Mouse (Mus musculus): ENCODE measurements around the gene Sema4d. TPM values are rescaled to one million over a fixed set of nuclear protein-coding genes. Genes with fewer than 3 reads are reported as not detected.

Gene Sema4d
- polyA plus RNA-seq, 1 experiment from 2014 or later: 5.4 TPM

GRCm38 (mm10) chr13:51759256-51759987 is 34.1 kb downstream of the Sema4d start:
- Histone ChIP-seq H3K27me3 (no peaks in the 10 kb centered on the region), H3K4me2 (no peak overlapping the region), H3K27ac (no peak overlapping the region), H3K4me3 (replicated peaks) (no peak overlapping the region), H3K9ac (replicated peaks) (no peak overlapping the region), H3K4me1 (replicated peaks) (peaks cover 53% of the 10 kb centered on the region), H3K36me3 (no peaks in the 10 kb centered on the region), H3K9me3 (no peaks in the 10 kb centered on the region)
- ATAC-seq (ENCODE audit: insufficient number of reproducible peaks, insufficient read depth, low FRiP score, low TSS enrichment, low read depth): no peak
- WGBS: 92% methylated on average over 6 of the region's 6 CpGs

- WGBS: 60% methylated on average over 9 of the region's 9 CpGs
- no peaks in the 10 kb centered on the region for H3K36me3 ChIP-seq
- no peak overlapping the region for H3K9ac ChIP-seq (replicated peaks)
- H3K27ac ChIP-seq: peak overlapping the region; percentile 56
- H3K4me3 ChIP-seq (replicated peaks): no peak overlapping the region
- peaks cover 63% of the 10 kb centered on the region for H3K4me1 ChIP-seq (replicated peaks)
- no peak overlapping the region for H3K4me2 ChIP-seq
- H3K27me3 ChIP-seq: no peaks in the 10 kb centered on the region
- no peaks in the 10 kb centered on the region for H3K9me3 ChIP-seq
- peak; percentile 63 for ATAC-seq (ENCODE audit: insufficient number of reproducible peaks, insufficient read depth, low FRiP score, low TSS enrichment, low read depth)
Measured at GRCm38 (mm10) chr13:51758428-51758827, 35.1 kb downstream of the Sema4d start.

DNA sequence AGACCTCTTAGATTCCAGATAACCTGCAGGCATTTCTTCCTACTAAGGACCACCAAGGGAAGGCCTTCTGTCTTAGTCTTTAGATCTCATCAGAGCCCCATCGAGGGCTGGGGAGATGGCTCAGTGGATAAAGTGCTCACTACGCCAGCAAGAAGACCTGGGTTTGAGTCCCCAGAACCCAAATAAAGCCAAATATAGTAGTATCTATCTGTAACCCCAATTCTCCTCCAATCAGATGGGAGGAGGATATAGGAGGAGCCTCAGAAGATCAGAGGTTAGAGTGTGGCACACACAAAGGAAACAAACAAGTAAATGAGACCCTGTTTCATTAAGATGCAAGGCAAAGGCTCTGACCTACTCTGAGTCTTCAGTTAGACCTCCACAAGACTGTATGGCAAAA is 36.4 kb downstream of the Sema4d start:
- H3K27ac ChIP-seq: no peak overlapping the region
- WGBS: 50% methylated on average over 2 of the region's 2 CpGs
- no peak overlapping the region for H3K4me3 ChIP-seq (replicated peaks)
- H3K4me2 ChIP-seq: no peak overlapping the region
- no peaks in the 10 kb centered on the region for H3K27me3 ChIP-seq
- no peaks in the 10 kb centered on the region for H3K36me3 ChIP-seq
- peaks cover 73% of the 10 kb centered on the region for H3K4me1 ChIP-seq (replicated peaks)
- no peak overlapping the region for H3K9ac ChIP-seq (replicated peaks)
- ATAC-seq (ENCODE audit: insufficient number of reproducible peaks, insufficient read depth, low FRiP score, low TSS enrichment, low read depth): no peak
- no peaks in the 10 kb centered on the region for H3K9me3 ChIP-seq

DNA sequence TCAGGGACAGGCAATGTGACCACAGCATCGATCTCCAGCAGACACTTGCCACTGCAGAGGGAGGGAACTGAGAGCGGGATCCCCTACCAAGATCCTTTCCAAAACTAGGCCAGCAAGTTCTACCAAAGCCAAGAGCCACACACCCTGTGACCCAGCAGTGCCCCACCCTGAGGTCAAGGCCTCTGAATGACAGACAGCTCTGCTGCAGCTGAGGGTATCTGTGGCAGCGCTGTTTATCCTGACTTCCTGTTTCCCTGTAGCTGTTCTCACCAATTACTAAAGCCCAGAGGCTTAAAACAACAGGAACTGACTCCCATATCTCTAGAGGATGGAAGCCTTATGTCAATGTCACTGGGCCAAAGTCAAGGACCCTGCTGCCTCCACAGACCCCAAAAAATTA is 37.0 kb downstream of the Sema4d start:
- 54% methylated on average over 3 of the region's 3 CpGs for WGBS
- Histone ChIP-seq H3K9ac (replicated peaks) (no peak overlapping the region), H3K9me3 (no peaks in the 10 kb centered on the region), H3K4me3 (replicated peaks) (no peak overlapping the region), H3K27me3 (no peaks in the 10 kb centered on the region), H3K4me1 (replicated peaks) (peaks cover 73% of the 10 kb centered on the region), H3K4me2 (no peak overlapping the region), H3K36me3 (no peaks in the 10 kb centered on the region), H3K27ac (no peak overlapping the region)
- no peak for ATAC-seq (ENCODE audit: insufficient number of reproducible peaks, insufficient read depth, low FRiP score, low TSS enrichment, low read depth)

DNA sequence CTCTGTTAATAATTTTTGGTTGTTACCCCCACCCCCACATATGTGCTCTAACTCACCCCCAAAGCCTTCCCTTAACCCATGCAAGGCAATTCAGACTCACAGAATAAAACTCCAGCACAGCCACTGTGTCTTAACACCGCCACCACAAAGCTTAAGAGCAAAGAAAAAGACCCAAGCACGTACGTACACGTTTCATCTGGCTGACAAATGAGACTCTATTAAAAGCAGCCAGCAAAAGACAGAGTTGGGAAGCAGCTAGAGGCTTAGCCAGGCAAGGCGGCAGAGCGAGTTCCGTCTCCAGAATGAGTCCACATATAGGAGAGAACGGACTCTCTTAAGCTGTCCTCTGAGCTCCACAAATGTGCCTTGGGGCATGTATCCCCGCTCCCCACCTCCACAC is 37.5 kb downstream of the Sema4d start:
- Histone ChIP-seq H3K4me1 (replicated peaks) (peaks cover 68% of the 10 kb centered on the region), H3K9me3 (no peaks in the 10 kb centered on the region), H3K27ac (no peak overlapping the region), H3K4me3 (replicated peaks) (no peak overlapping the region), H3K27me3 (no peaks in the 10 kb centered on the region), H3K4me2 (no peak overlapping the region), H3K9ac (replicated peaks) (no peak overlapping the region), H3K36me3 (no peaks in the 10 kb centered on the region)
- no peak for ATAC-seq (ENCODE audit: insufficient number of reproducible peaks, insufficient read depth, low FRiP score, low TSS enrichment, low read depth)
- 63% methylated on average over 9 of the region's 9 CpGs for WGBS

DNA sequence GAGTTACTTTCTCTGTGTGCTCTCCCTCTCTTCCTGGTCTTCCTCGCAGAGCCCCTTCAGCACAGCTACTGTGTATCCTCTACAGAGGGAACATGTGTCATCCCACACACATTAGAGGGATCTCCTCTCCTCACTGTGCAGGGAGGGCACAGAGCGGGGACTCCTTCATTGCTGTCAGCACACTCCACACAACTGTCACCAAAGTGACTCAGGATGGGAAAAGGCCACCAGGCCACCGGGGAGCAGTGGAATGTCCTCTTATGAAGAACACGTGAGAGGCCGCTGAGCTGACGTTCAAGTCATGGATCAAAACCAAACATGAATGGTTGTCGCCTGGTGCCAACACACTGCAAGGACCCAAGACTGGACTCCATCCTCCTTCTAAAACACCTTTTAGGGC is 38.0 kb downstream of the Sema4d start:
- Histone ChIP-seq H3K4me1 (replicated peaks) (peaks cover 64% of the 10 kb centered on the region), H3K4me2 (no peak overlapping the region), H3K9ac (replicated peaks) (no peak overlapping the region), H3K27ac (no peak overlapping the region), H3K4me3 (replicated peaks) (no peak overlapping the region), H3K27me3 (no peaks in the 10 kb centered on the region), H3K9me3 (no peaks in the 10 kb centered on the region), H3K36me3 (no peaks in the 10 kb centered on the region)
- ATAC-seq (ENCODE audit: insufficient number of reproducible peaks, insufficient read depth, low FRiP score, low TSS enrichment, low read depth): no peak
- 88% methylated on average over 7 of the region's 7 CpGs for WGBS

DNA sequence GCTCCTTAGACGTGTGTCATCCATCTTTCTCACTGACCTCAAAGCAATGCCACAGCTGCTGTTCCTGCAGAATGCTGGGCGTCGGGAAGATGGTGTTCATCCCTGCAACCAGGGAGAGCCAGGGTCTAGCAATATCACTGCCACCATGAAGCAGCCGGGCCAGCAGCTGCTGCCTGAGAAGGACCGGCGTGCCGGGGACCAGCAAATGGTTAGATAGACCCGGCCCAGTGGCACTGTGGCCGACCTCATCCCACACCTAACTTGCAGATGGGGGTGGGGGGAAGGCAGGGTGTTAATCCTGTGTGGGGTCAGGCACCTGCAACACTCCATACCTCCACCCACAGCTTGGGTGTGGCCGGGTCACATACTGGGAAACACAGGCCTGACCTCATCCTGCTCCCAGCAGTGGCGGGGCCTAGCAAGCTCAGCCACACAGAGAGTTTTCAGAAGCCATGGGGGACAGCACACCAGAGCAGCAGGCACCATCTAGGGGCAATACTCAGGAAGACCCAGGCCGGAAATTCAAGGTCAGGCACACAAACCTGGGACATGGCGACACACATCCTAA is 38.9 kb downstream of the Sema4d start:
- Histone ChIP-seq H3K4me1 (replicated peaks) (peaks cover 64% of the 10 kb centered on the region), H3K9ac (replicated peaks) (no peak overlapping the region; the same call in 1 of the 2 replicates), H3K4me2 (no peak overlapping the region), H3K4me3 (replicated peaks) (no peak overlapping the region), H3K27ac (no peak overlapping the region), H3K9me3 (no peaks in the 10 kb centered on the region), H3K27me3 (no peaks in the 10 kb centered on the region), H3K36me3 (no peaks in the 10 kb centered on the region)
- ATAC-seq (ENCODE audit: insufficient number of reproducible peaks, insufficient read depth, low FRiP score, low TSS enrichment, low read depth): no peak
- WGBS: 61% methylated on average over 13 of the region's 13 CpGs

DNA sequence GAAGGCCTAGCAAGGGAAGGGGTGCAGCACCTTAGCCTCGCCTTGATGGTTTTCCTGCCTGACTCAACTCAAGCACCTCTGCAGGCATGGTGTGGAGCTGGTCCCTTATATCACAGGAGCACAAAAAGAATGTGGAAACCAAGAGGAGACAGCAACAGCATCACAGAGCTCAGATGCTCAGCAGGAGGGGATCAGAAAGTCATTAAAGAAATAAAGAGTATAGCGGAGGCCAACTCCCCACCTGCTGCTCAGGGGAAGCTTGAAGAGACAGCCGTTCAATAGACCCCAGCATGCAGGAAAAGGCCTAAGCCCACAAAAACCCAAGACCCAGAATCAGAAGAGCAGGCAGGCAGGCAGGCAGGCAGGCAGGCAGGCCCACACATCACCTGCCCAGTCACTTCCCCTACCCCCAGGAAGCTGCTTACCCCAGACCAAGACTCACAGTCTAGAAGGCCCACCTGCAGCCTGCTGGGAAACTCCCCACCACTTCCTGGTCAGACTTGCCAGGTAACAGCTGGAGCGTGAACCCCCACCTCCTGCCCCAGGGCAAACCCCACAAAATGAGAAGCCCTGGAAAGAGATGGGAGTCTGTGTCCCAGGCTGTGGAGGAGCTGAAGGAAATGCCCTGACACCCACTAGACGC is 39.6 kb downstream of the Sema4d start:
- H3K4me1 ChIP-seq (replicated peaks): peaks cover 70% of the 10 kb centered on the region
- no peaks in the 10 kb centered on the region for H3K27me3 ChIP-seq
- no peak overlapping the region for H3K4me3 ChIP-seq (replicated peaks)
- H3K27ac ChIP-seq: no peak overlapping the region
- H3K36me3 ChIP-seq: no peaks in the 10 kb centered on the region
- no peak overlapping the region for H3K9ac ChIP-seq (replicated peaks)
- H3K4me2 ChIP-seq: no peak overlapping the region
- no peaks in the 10 kb centered on the region for H3K9me3 ChIP-seq
- WGBS: 54% methylated on average over 5 of the region's 5 CpGs
- no peak for ATAC-seq (ENCODE audit: insufficient number of reproducible peaks, insufficient read depth, low FRiP score, low TSS enrichment, low read depth)

DNA sequence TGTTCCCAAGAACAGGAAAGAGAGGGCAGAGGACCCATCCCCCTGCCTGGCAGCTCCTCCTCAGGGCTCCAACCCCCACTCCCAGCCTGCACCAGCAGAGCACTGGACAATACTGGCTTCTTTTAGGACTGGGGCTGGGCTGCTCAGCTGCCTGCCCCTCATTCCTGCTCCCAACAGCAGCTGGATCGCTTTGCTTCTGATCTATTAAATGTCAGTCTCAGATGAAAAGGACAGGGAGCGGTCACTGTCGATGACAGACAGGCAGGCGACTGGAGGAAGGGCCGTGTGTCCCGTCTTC is 40.4 kb downstream of the Sema4d start:
- no peaks in the 10 kb centered on the region for H3K9me3 ChIP-seq
- peaks cover 72% of the 10 kb centered on the region for H3K4me1 ChIP-seq (replicated peaks)
- no peak overlapping the region for H3K4me2 ChIP-seq
- no peak for ATAC-seq (ENCODE audit: insufficient number of reproducible peaks, insufficient read depth, low FRiP score, low TSS enrichment, low read depth)
- WGBS: 30% methylated on average over 6 of the region's 6 CpGs
- H3K27me3 ChIP-seq: no peaks in the 10 kb centered on the region
- no peak overlapping the region for H3K9ac ChIP-seq (replicated peaks)
- no peak overlapping the region for H3K27ac ChIP-seq
- H3K36me3 ChIP-seq: no peaks in the 10 kb centered on the region
- H3K4me3 ChIP-seq (replicated peaks): no peak overlapping the region

GRCm38 (mm10) chr13:51752346-51753167 is 41.0 kb downstream of the Sema4d start:
- Histone ChIP-seq H3K27me3 (no peaks in the 10 kb centered on the region), H3K4me2 (no peak overlapping the region), H3K36me3 (no peaks in the 10 kb centered on the region), H3K9me3 (no peaks in the 10 kb centered on the region), H3K27ac (no peak overlapping the region), H3K4me1 (replicated peaks) (peaks cover 72% of the 10 kb centered on the region), H3K9ac (replicated peaks) (no peak overlapping the region; the same call in 1 of the 2 replicates), H3K4me3 (replicated peaks) (no peak overlapping the region)
- no peak for ATAC-seq (ENCODE audit: insufficient number of reproducible peaks, insufficient read depth, low FRiP score, low TSS enrichment, low read depth)
- WGBS: 57% methylated on average over 15 of the region's 15 CpGs

DNA sequence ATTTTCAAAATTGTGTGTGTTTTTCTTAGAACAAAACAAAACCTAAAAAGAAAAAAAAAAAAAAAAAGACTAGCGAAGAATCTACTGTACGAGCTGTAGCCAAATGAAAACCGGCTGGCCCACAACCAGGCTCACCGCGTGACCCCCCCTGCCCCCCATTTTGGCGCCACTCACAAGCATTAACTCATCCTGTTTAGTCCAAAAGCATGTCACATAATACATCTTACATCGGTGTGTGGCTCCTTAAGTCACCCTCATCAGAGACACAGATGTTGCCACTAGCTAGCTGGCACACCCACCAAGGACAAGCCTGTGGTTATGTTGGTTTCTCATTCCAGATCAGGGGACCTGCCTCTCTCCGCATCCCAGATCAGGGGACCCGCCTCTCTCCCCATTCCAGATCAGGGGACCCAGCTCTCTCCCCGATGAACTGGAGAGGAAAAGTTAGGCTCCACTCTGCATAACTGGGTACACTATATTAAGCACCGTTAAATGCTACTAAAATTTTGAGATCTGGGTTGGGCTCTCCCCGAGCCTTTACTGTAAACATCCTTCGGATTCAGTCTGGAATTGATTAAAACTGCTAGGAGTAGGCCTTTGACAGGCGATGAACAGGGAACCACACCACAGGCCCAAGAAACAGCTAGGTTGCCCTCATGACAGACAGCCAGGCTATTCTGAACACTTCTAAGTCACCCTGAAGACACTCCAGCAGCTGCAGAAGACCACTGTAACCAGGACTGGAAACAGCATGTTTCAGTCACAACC is 43.8 kb downstream of the Sema4d start:
- Histone ChIP-seq H3K9ac (replicated peaks) (no peak overlapping the region), H3K4me3 (replicated peaks) (no peak overlapping the region), H3K4me2 (no peak overlapping the region), H3K36me3 (no peaks in the 10 kb centered on the region), H3K9me3 (no peaks in the 10 kb centered on the region), H3K27me3 (no peaks in the 10 kb centered on the region), H3K27ac (peak overlapping the region; percentile 59), H3K4me1 (replicated peaks) (peaks cover 58% of the 10 kb centered on the region)
- 63% methylated on average over 14 of the region's 14 CpGs for WGBS
- ATAC-seq (ENCODE audit: insufficient number of reproducible peaks, insufficient read depth, low FRiP score, low TSS enrichment, low read depth): no peak

All from limb, embryonic 12.5 days (tissue).